Mouse (Mus musculus): ENCODE measurements around the gene Kcnab3.
A peak's percentile ranks its signal among the peaks of the same experiment; 100 is the strongest.
"Not testable (repeated sequence)": the region's sequence is repeated elsewhere in the genome, so short reads cannot be mapped to it uniquely, and the experiment has no call there.

Gene Kcnab3

GRCm38 (mm10) chr11:69325628-69326407 is at the start of gene Kcnab3:
Kcnab3 (plus strand) TSS chr11:69326258.
- peak; percentile 75 to 94 for DNase-seq (ENCODE audit: low spot score in 2 of 2)

- DNase-seq (ENCODE audit: low spot score in 2 of 2), result no peak
Measured at GRCm38 (mm10) chr11:69277267-69277666, 48.8 kb upstream of the Kcnab3 start.

DNA sequence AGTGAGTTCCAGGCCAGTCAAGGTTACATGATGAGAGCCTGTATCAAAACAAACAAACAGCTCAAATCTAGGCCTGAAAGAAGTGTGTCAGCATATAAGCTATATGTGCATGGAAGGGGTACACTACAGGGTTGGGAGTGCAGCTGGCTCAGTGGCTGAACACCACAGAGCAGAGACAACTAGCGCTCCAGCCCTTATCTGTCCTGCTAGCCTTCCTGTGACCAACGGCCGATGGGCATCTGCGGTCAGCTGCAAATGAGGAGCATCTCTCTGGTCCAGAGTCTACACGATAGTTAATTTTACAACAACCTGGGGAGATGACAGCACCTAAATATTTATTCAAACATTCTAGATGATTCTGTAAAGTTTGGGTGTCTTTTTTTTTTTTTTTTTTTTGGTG is 34.9 kb upstream of the Kcnab3 start:
- no peak for DNase-seq (ENCODE audit: low spot score in 2 of 2)

DNA sequence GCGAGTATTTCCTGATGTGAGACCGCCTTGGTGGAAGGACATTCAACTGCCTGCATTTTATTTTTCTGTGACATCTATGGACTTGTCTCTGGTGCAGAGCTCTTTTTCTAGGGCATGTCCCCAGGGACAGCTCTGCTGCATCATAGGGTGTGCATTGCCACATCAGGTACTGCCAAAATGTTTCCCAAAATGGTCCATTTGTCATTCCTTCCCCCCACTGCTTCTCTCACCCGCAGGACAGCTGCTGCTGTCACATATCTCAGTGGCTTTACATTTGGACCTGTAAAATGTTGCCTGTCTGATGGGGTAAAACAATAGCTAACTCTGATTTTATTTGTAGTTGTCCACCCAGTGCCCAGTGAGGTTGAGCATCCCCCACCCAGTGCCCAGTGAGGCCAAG is 30.8 kb upstream of the Kcnab3 start:
- no peak for DNase-seq (ENCODE audit: low spot score in 2 of 2)

DNA sequence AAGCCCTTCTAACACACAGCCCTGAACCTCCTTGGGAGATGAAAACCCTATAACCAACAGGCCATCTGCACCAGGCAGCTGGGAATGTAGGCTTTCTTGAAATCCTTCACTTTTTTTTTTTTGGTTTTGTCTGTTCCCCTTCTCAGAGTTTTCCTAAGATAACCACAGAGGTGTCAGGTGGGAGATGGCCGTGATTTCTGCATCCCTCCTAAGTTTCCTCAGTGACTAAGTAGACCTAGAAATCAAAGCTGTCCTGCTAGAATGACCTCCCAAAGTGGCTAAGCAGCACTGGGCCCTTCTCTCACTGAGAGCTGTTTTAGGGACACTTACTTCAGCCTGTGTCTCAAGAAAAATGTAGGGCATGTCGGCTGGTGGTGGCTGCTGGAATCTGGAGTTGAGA is 28.3 kb upstream of the Kcnab3 start:
- no peak for DNase-seq (ENCODE audit: low spot score in 2 of 2)

DNA sequence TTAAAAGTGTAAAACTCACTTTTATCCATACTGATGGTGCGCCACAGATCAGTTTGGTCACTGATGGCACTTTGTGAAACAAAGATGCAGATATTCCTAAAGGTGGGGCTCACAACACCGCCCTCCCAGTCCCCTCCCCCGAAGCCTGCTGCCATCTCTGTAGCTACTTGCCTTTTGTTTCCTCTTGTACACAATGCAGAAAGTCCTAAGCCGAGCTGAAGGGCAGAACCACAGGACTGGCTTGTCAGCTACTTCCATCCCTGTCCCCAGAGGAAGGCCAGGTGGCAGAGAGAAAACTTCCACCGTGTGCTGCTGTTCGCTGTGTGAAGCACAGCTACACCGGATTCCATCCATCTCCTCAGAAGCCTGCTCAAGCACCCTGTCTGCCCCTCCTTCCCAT is 27.8 kb upstream of the Kcnab3 start:
- DNase-seq (ENCODE audit: low spot score in 2 of 2), result no peak

DNA sequence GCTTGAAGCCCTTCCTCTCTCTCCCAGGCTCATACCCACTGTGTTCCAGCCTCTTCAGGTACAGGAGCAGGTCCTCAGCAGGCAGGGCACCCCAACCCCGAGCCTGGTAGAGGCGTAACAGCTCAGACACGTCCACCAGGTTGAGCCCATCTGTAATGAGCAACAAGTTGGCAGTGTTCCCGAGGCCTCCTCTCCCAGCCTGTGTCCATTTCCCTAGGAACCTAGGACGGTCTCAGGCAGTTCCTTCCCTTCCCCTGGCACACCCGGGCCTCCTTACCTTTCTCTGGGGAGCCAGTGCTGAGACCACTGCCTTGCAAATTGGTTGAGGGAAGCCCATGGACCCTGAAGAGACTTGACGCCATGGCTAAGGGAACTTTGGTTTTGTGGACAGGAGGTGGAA is 23.2 kb upstream of the Kcnab3 start:
- DNase-seq (ENCODE audit: low spot score in 2 of 2), result no peak

GRCm38 (mm10) chr11:69305291-69305690 is 20.8 kb upstream of the Kcnab3 start:
- DNase-seq (ENCODE audit: low spot score in 2 of 2), result peak in 1 of 2 experiments; percentile 50

- DNase-seq (ENCODE audit: low spot score in 2 of 2), result no peak
Measured at GRCm38 (mm10) chr11:69306039-69306438, 20.0 kb upstream of the Kcnab3 start.

DNA sequence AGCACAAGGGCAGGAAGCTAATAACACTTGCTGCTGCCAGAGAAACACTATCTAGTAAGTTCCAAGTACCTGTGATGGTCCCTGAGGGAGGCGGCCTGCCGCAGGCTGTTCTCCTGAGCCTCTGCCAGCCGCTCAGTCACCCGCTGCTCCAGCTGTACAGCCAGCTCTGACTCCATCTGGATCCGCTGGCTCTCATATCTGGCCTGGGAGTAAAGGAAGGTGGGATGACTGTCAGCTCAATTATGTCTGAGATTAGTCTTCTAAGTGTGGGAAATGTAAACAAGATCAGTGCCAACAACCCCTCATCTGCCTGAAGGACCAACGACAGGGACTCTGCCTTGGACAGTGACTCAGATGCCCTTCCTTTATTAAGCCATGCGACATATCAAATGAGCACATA is 14.8 kb upstream of the Kcnab3 start:
- no peak for DNase-seq (ENCODE audit: low spot score in 2 of 2)

DNA sequence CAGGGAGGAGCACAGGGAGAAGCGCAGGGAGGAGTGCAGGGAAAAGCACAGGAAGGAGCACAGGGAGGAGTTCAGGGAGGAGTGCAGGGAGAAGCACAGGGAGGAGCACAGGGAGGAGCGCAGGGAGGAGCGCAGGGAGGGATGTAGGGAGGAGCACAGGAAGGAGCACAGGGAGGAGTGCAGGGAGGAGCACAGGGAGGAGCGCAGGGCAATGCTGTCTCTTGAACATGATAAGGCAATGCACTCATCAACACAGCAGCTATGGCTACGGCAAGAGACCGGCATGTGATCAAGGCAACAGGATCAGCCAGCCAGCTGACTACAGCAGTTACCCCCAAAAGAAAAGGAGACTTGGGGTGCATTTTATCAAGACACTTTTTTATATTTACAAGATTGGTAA is 9.7 kb upstream of the Kcnab3 start:
- no peak for DNase-seq (ENCODE audit: low spot score in 2 of 2)

GRCm38 (mm10) chr11:69318000-69318399 is 8.1 kb upstream of the Kcnab3 start:
- DNase-seq (ENCODE audit: low spot score in 2 of 2), result not testable (repeated sequence)

DNA sequence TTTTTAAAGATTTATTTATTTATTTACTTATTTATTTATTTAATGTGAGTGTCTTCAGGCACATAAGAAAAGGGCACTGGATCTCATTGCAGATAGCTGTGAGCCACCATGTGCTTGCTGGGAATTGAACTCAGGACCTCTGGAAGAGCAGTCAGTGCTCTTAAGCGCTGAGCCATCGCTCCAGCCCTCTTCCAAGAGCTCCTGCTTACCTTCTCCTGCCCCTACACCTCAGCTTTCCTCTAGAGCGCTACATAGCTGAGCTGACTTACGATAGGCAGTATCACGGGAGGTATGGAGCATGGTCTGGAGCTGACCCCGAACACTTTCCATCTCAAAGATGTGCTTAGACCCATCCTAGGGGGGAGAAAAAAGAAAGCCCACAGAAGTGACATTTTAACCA is 4.5 kb upstream of the Kcnab3 start:
- DNase-seq (ENCODE audit: low spot score in 2 of 2), result no peak

GRCm38 (mm10) chr11:69322010-69322409 is 4.0 kb upstream of the Kcnab3 start:
- no peak for DNase-seq (ENCODE audit: low spot score in 2 of 2)

GRCm38 (mm10) chr11:69322693-69323471 is 3.2 kb upstream of the Kcnab3 start:
- peak; percentile 40 to 59 for DNase-seq (ENCODE audit: low spot score in 2 of 2)

GRCm38 (mm10) chr11:69323667-69324111 is 2.4 kb upstream of the Kcnab3 start, which contains the start of the genes Cntrob and Trappc1:
Cntrob (minus strand) TSS chr11:69323775.
Trappc1 (plus strand) TSS chr11:69323980.
- DNase-seq (ENCODE audit: low spot score in 2 of 2), result peak; percentile 96 to 99

GRCm38 (mm10) chr11:69324749-69325148 is 1.3 kb upstream of the Kcnab3 start:
- no peak for DNase-seq (ENCODE audit: low spot score in 2 of 2)

DNA sequence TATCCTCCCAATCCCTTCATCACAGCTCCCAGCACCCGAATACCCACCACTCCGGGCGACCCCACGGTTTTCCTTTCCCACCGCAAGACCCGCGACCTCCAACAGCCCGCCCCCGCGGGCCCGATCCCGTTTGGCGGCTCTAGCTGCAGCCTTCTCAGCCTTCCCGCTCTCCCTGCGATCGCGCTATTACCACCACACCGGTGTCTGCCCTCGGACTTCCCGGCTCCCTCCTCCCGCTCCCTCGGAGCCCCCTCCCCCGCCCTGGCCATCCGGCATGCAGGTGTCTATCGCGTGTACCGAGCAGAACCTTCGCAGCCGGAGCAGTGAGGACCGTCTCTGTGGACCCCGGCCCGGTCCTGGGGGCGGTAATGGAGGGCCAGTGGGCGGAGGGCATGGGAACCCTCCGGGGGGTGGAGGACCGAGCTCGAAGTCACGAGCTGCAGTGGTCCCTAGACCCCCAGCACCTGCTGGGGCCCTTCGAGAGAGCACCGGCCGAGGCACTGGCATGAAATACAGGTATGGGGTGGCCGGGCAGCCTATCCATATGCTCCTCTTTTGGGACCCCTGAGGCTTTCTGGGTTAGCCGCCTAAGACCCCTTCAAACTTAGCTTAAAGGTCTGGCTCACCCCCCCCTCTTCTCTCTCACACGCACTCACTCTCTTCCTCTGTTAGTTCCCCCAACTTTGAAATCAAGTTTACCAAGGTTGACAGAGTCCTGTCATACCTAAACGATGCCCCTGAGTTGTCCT is 524 bp downstream of the Kcnab3 start:
- no peak for DNase-seq (ENCODE audit: low spot score in 2 of 2)

GRCm38 (mm10) chr11:69327157-69327442 is 1.0 kb downstream of the Kcnab3 start:
- no peak for DNase-seq (ENCODE audit: low spot score in 2 of 2)

DNA sequence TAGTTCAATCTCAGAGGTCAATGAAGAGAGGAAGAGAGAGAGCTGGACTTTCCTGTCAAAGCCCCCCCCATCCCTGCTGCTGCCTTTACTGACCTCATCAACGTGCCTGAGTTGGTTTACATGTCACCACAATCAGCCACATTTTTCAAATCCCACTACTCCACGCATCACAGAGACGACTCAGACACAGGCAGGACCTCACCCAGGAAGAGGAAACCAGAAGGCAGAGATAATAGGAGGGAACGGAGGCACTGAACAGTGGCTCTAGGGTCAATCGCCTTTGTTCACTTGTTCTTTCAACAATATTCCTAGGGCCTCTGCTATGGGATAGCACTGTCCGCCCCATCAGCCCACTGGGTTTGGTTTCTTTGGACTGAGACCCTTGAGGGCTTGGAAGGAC is 1.6 kb downstream of the Kcnab3 start:
- DNase-seq (ENCODE audit: low spot score in 2 of 2), result no peak

DNA sequence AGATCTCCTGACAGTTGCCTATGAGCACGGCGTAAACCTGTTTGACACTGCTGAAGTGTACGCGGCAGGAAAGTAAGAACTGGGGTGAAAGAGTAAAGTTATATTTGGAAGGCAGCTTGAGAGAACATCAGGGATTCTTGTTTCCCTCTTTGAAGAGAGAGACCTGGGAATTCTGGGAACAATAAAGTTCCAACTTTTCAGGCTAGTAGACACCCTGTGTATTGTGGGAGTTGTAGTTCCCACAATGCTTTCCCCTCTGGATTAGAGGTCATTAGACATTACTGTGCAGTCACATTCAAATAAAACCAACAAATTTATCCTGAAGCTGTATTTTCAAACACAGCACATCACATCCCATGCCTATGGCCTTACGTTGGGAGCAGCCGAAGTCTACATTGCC is 2.5 kb downstream of the Kcnab3 start:
- no peak for DNase-seq (ENCODE audit: low spot score in 2 of 2)

DNA sequence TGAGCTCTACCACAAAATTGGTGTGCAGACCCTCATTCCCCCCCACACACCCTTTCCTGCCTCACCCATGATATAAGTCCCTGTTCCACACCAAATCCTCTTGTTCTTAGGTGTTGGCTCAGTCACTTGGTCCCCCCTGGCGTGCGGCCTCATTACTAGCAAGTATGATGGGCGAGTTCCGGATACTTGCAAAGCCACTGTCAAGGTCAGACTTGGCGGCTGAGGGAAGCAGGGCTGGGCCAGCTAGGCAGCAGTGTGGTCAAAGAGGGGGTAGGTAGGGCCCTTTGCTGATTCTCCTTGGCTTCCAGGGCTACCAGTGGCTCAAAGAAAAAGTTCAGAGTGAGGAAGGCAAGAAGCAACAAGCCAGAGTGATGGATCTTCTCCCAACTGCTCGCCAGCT is 5.1 kb downstream of the Kcnab3 start:
- no peak for DNase-seq (ENCODE audit: low spot score in 2 of 2)
